Mouse (Mus musculus): ENCODE data around the gene Vps72.

The Vps72 gene

GRCm38 (mm10) chr3:95164840-95165239 lies 54.0 kb downstream of the Vps72 start:
- no peak for DNase-seq (ENCODE audit: low spot score)

- DNase-seq (ENCODE audit: low spot score) = no peak
Measured at GRCm38 (mm10) chr3:95169996-95170395, 59.2 kb downstream of the Vps72 start.

- DNase-seq (ENCODE audit: low spot score) = no peak
Measured at GRCm38 (mm10) chr3:95171105-95171504, 60.3 kb downstream of the Vps72 start.

All from left cerebral cortex, adult 11 months (tissue).